Mouse (Mus musculus) effector memory CD4-positive, alpha-beta T cell, adult 5 months (primary cell): ENCODE measurements around the gene Sys1. TPM values are rescaled to one million over a fixed set of nuclear protein-coding genes. Genes with fewer than 3 reads are reported as not detected.

Experiments
- polyA plus RNA-seq: library from polyadenylated mRNA; unstranded; fragments of 100-300 nt; shearing (Covaris generic); gene quantifications from one replicate; pipeline ENCODE4 v1.2.1, GENCODE M21; 2017

Gene Sys1
- 81.1 TPM for polyA plus RNA-seq

DNA sequence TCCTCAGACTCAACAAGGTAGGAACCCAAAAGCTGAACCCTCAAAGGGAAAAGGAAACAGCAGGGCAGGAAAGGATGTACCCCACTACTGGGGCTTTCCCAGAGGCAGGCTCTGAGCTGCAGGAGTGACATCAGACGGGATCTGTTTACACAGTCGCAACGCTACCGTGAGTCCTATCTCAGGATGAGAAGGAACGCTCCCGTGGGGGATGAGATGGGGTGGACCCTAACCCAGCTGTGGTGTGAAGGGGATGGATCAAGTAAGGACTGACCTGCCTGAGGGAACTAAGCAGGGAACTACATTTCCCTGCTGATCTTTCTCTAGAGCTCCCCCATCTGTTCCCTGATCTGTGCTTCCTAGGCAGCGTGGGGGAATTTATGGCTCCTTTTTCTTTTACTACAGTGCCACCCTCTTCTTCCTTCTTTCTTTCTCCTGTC, at the start of gene Sys1:
Gene Sys1, plus strand, starts transcription at position 101 of the 437 bp plus-strand sequence.

DNA sequence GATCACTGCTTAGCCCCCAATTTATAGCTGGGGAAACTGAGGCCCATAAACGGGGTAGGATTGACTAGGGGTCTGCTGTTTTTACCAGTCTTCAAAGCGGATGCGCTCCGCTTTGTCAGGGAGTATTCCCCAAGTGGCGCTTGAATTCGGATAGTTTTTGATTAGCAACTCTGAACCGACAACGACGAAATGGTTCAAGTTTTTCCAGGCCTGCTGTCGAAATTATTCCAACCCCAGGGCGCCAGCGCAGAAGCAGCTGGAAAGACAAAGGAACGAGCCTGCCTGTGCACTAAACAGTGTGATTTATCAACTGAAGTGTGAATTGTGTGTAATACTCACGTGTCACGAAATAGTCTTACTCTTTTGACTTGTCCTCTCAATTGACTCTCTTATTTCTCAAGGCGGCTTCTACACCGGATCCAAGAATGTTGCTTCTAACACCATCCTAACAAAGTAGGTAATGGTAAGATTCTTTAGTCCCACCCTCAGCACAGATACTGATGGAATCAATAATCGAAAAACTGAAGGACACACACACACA, 13.2 kb upstream of the Sys1 start, which contains the start of gene Sdc4:
Gene Sdc4, minus strand, starts transcription at position 428 of the 541 bp plus-strand sequence.

DNA sequence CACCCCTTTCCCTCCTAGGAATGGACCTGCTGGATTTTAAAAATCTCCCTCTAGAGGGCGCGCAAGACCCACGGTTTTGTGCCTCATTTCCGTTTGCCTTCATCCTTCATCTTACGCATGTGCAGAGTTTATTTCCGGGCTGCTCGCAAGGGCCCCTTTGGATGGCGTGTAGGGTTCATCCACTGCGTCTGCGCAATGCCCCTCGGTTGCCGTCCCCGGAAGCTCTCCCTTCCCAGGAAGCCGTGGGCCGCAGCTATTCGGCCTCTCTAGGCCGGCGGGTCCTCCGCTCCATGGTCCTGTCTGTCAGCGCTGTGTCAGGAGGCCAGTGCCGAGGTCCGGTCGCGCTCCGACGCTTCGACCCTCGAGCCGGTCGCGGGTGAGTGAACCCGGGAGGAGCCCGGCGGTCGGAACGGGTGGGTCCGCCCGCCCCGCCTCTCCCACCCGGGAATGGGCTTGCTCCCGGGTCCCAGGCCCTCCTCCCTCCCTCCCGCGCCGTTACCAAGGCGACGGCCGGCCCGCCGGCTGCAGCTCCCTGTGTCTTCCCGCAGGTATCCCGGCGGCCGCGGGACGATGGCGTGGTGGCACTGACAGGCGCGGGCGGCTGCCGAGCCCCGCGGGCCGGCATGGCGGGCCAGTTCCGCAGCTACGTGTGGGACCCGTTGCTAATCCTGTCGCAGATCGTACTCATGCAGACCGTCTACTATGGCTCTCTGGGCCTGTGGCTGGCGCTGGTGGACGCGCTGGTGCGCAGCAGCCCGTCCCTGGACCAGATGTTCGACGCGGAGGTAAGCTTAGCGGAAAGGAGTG, 4.2 kb downstream of the Sys1 start, which contains the start of gene Gm20458:
Gene Gm20458, plus strand, starts transcription at position 223 of the 807 bp plus-strand sequence.

DNA sequence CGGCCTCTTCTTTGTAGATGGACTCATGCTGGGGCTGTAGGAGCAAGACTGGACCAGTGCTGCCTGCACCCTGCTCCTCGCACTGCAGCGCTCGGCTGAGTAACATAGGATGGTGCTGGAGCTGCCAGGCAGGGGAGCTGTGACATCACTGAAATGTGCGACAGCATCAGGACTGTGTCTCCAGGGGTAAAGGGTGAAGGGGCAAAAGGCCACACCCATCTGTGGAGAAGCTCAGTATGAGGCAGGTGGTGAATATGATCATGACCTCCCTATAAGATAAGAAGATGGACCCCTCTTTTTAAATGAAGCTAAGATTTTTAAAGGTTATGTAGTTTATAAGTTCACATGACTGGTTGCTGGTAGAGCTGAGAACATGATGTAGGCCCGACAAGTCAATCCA, 16.9 kb downstream of the Sys1 start, which contains the start of gene Trp53tg5:
Gene Trp53tg5, minus strand, starts transcription at position 101 of the 400 bp plus-strand sequence.

DNA sequence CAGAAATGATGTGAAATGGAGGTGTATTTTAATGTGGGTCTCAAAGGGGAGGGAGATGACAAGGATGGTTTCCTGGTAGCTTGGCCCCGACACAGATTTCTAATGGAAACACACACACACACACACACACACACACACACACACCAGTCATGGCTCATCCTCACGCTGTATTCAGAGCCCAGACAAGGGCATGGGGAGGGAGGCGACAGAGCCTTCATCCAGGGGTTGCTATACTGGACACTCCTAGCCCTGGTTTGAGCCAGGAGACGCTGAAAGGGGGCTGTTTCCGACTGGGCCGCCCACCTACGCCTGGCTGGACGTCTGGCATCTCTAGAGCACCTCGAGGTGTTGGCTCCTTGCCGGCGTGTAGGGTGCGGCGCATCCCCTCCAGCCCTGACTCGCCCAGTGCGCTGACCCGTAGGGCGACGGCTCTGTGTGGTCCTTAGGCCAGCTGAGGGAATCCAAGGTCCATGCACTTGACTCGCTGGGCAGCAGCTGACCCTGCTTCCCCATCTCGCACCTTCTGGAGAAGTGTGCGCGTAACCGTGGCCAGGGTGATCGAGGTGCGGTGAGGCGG, 29.0 kb downstream of the Sys1 start, which contains the start of gene Dbndd2:
Gene Dbndd2, plus strand, starts transcription at position 426 of the 577 bp plus-strand sequence.

DNA sequence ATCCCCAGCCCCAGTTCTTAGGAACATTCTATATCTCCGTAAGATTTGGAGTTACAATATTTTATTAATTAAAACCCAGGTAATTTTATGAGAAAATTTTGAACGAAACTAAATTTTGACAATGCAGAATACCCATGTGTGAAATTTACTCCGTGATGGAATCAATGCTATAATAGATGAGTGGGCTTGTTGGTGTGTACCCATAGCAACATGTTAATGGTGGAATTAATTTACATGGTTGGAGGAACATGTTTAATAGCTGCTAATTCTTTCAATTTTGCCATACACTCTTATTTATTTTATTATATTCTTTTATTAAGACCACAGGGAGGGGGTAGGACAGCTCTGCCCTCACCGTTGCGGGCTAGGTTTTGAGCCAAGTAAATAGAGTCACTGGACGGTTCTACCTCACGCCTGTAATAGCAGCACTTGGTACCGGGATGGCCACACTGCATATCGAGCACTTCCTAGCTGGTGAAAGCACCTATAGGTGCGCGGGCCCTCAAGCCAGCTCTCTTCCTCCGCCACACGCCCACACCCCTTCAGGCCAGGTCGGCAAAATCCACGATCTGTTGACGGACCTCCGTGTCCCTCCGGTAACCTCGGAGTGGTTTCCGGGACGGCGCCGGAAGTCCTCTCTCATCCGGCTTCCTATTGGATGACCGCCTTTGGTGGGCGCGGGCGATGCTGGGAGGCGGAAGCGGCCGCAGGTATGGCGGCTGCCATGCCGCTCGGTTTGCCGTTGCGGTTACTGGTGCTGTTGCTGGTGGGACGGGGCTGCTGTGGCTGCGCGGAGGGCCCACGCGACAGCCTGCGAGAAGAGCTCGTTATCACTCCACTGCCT, 40.3 kb downstream of the Sys1 start, which contains the start of gene Pigt:
Gene Pigt, plus strand, starts transcription at position 674 of the 844 bp plus-strand sequence.

Other genes starting within 250 kb of the Sys1 start
- gene Wfdc15b, start 235.3 kb upstream of the Sys1 start, polyA plus RNA-seq, result not detected
- not detected for gene Svs2, start 218.5 kb upstream of the Sys1 start, polyA plus RNA-seq
- not detected for gene Svs3b, start 200.3 kb upstream of the Sys1 start, polyA plus RNA-seq
- gene Svs4, start 178.5 kb upstream of the Sys1 start, polyA plus RNA-seq, result not detected
- not detected for gene Svs3a, start 167.7 kb upstream of the Sys1 start, polyA plus RNA-seq
- gene Svs6, start 140.2 kb upstream of the Sys1 start, polyA plus RNA-seq, result not detected
- gene Svs5, start 124.2 kb upstream of the Sys1 start, polyA plus RNA-seq, result not detected
- gene Slpi, start 67.9 kb upstream of the Sys1 start, polyA plus RNA-seq, result 9.0 TPM
- gene Rbpjl, start 53.8 kb upstream of the Sys1 start, polyA plus RNA-seq, result not detected
- gene Matn4, start 51.8 kb upstream of the Sys1 start, polyA plus RNA-seq, result not detected
- 0.64 TPM for gene Sdc4, start 13.1 kb upstream of the Sys1 start, polyA plus RNA-seq
- 6.5 TPM for gene Gm20458, start 4.0 kb downstream of the Sys1 start, polyA plus RNA-seq
- not detected for gene Trp53tg5, start 16.8 kb downstream of the Sys1 start, polyA plus RNA-seq
- gene Dbndd2, start 29.1 kb downstream of the Sys1 start, polyA plus RNA-seq, result 2.6 TPM
- 16.2 TPM for gene Pigt, start 40.6 kb downstream of the Sys1 start, polyA plus RNA-seq
- gene Wfdc2, start 105.4 kb downstream of the Sys1 start, polyA plus RNA-seq, result not detected
- not detected for gene Spint3, start 116.5 kb downstream of the Sys1 start, polyA plus RNA-seq
- not detected for gene Wfdc6a, start 128.5 kb downstream of the Sys1 start, polyA plus RNA-seq
- not detected for gene Eppin, start 136.6 kb downstream of the Sys1 start, polyA plus RNA-seq
- not detected for gene Wfdc6b, start 156.6 kb downstream of the Sys1 start, polyA plus RNA-seq
- gene Wfdc8, start 156.7 kb downstream of the Sys1 start, polyA plus RNA-seq, result not detected
- not detected for gene Wfdc16, start 181.8 kb downstream of the Sys1 start, polyA plus RNA-seq
- not detected for gene Wfdc10, start 199.1 kb downstream of the Sys1 start, polyA plus RNA-seq
- gene Wfdc9, start 199.6 kb downstream of the Sys1 start, polyA plus RNA-seq, result not detected
- not detected for gene Wfdc11, start 217.1 kb downstream of the Sys1 start, polyA plus RNA-seq
- gene Wfdc13, start 228.1 kb downstream of the Sys1 start, polyA plus RNA-seq, result not detected
- not detected for gene Spint4, start 241.5 kb downstream of the Sys1 start, polyA plus RNA-seq